Comparison of ENCODE assay signal across 25 mouse cellular contexts in genomic region chr3:119464479-119464878, GRCm38 (mm10).
DNase-seq lines count a peak whose midpoint lies in the region; ATAC-seq and TF ChIP-seq lines count a peak whose summit lies in the region.
"Had no signal": no experiment of that assay in that cellular context is flagged by ENCODE, and none has a peak within 500 bp of the region (broad histone marks: within the 10 kb centered on the region; RNA-seq: fewer than 3 reads in every experiment).

No protein-coding gene starts in this region.

- no peak for TF ChIP-seq CTCF in hindbrain, postnatal 0 days (IDR thresholded peaks at IDR 0.05; ENCODE audit: low read depth)

- H3K9me3 ChIP-seq in embryonic facial prominence, embryonic 11.5 days (replicated peaks; ENCODE audit: control insufficient read depth, low read length) = no peaks in the 10 kb centered on the region
- no peaks in the 10 kb centered on the region for H3K9me3 ChIP-seq in embryonic facial prominence, embryonic 10.5 days
- no peaks in the 10 kb centered on the region for H3K9me3 ChIP-seq in midbrain, embryonic 11.5 days (ENCODE audit: control insufficient read depth, low read length)
- no peaks in the 10 kb centered on the region for H3K9me3 ChIP-seq in midbrain, embryonic 15.5 days
- no peaks in the 10 kb centered on the region for H3K9me3 ChIP-seq in hindbrain, postnatal 0 days (ENCODE audit: low read length)
- H3K9me3 ChIP-seq: embryonic facial prominence, embryonic 13.5 days; G1E; heart, embryonic 13.5 days; limb, embryonic 10.5 days had no signal

- H3K36me3 ChIP-seq in embryonic facial prominence, embryonic 11.5 days (replicated peaks; ENCODE audit: control insufficient read depth, insufficient read depth, low read depth, low read length) = no peaks in the 10 kb centered on the region
- no peaks in the 10 kb centered on the region for H3K36me3 ChIP-seq in embryonic facial prominence, embryonic 10.5 days (replicated peaks)
- no peaks in the 10 kb centered on the region for H3K36me3 ChIP-seq in midbrain, embryonic 11.5 days (ENCODE audit: control insufficient read depth, insufficient read depth, low read length)
- no peaks in the 10 kb centered on the region for H3K36me3 ChIP-seq in midbrain, embryonic 15.5 days (replicated peaks)
- no peaks in the 10 kb centered on the region for H3K36me3 ChIP-seq in hindbrain, postnatal 0 days (ENCODE audit: insufficient read depth, low read length)
- H3K36me3 ChIP-seq: embryonic facial prominence, embryonic 13.5 days; G1E; heart, embryonic 13.5 days; limb, embryonic 10.5 days had no signal

- H3K9ac ChIP-seq in embryonic facial prominence, embryonic 11.5 days (replicated peaks; ENCODE audit: low read length) = no peak overlapping the region
- no peak overlapping the region for H3K9ac ChIP-seq in midbrain, embryonic 11.5 days (ENCODE audit: low read length)
- no peak overlapping the region for H3K9ac ChIP-seq in midbrain, embryonic 15.5 days
- H3K9ac ChIP-seq in hindbrain, postnatal 0 days (replicated peaks; ENCODE audit: low read length) = no peak overlapping the region
- H3K9ac ChIP-seq: embryonic facial prominence, embryonic 13.5 days; heart, embryonic 13.5 days; liver, postnatal 0 days had no signal

- 66% methylated on average over 1 of the region's 1 CpGs for WGBS in embryonic facial prominence, embryonic 11.5 days
- 67% methylated on average over 1 of the region's 1 CpGs for WGBS in embryonic facial prominence, embryonic 10.5 days
- WGBS in midbrain, embryonic 11.5 days = 20% methylated on average over 1 of the region's 1 CpGs
- 10% methylated on average over 1 of the region's 1 CpGs for WGBS in midbrain, embryonic 15.5 days
- 38% methylated on average over 1 of the region's 1 CpGs for WGBS in hindbrain, postnatal 0 days

- H3K27me3 ChIP-seq in embryonic facial prominence, embryonic 11.5 days (ENCODE audit: control insufficient read depth, insufficient read depth, low read length) = no peaks in the 10 kb centered on the region
- H3K27me3 ChIP-seq in embryonic facial prominence, embryonic 10.5 days (replicated peaks; ENCODE audit: low read depth, poor library complexity, severe bottlenecking) = no peaks in the 10 kb centered on the region
- H3K27me3 ChIP-seq in midbrain, embryonic 11.5 days (ENCODE audit: control insufficient read depth, insufficient read depth, low read length) = peaks cover 6% of the 10 kb centered on the region
- no peaks in the 10 kb centered on the region for H3K27me3 ChIP-seq in midbrain, embryonic 15.5 days (replicated peaks)
- H3K27me3 ChIP-seq in hindbrain, postnatal 0 days (ENCODE audit: insufficient read depth, low read length) = no peaks in the 10 kb centered on the region
- H3K27me3 ChIP-seq: embryonic facial prominence, embryonic 13.5 days; heart, embryonic 13.5 days had no signal

- no peak overlapping the region for H3K4me3 ChIP-seq in embryonic facial prominence, embryonic 11.5 days (ENCODE audit: low read depth, low read length)
- no peak overlapping the region for H3K4me3 ChIP-seq in embryonic facial prominence, embryonic 10.5 days
- no peak overlapping the region for H3K4me3 ChIP-seq in midbrain, embryonic 11.5 days (ENCODE audit: low read depth, low read length)
- no peak overlapping the region for H3K4me3 ChIP-seq in midbrain, embryonic 15.5 days
- H3K4me3 ChIP-seq in hindbrain, postnatal 0 days (ENCODE audit: low read length) = no peak overlapping the region
- H3K4me3 ChIP-seq: embryonic facial prominence, embryonic 13.5 days; heart, embryonic 13.5 days; limb, embryonic 10.5 days; myocyte had no signal

- no peak overlapping the region for H3K27ac ChIP-seq in embryonic facial prominence, embryonic 11.5 days (replicated peaks; ENCODE audit: low read depth, low read length)
- H3K27ac ChIP-seq in embryonic facial prominence, embryonic 10.5 days (replicated peaks) = no peak overlapping the region
- H3K27ac ChIP-seq in midbrain, embryonic 11.5 days (ENCODE audit: low read depth, low read length) = no peak overlapping the region
- H3K27ac ChIP-seq in midbrain, embryonic 15.5 days = no peak overlapping the region
- H3K27ac ChIP-seq in hindbrain, postnatal 0 days = no peak overlapping the region
- H3K27ac ChIP-seq: embryonic facial prominence, embryonic 13.5 days; heart, embryonic 13.5 days; limb, embryonic 10.5 days had no signal

- no peak for ATAC-seq in embryonic facial prominence, embryonic 11.5 days (replicated peaks; ENCODE audit: insufficient number of reproducible peaks, low FRiP score, low TSS enrichment, low read depth)
- peak; percentile 93 for ATAC-seq in midbrain, embryonic 11.5 days (ENCODE audit: low FRiP score)
- ATAC-seq in midbrain, embryonic 15.5 days (replicated peaks) = no peak
- ATAC-seq in hindbrain, postnatal 0 days = no peak
- ATAC-seq: activated CD4-positive, CD25-positive, alpha-beta regulatory T cell, adult 4 months; liver, postnatal 0 days had no signal

- DNase-seq in embryonic facial prominence, embryonic 11.5 days (ENCODE audit: low spot score) = peak; percentile 17
- no peak for DNase-seq in embryonic facial prominence, embryonic 10.5 days (ENCODE audit: low spot score)
- DNase-seq in midbrain, embryonic 11.5 days (ENCODE audit: low spot score, missing footprints) = peak; percentile 88
- DNase-seq in hindbrain, postnatal 0 days (ENCODE audit: low spot score) = peak; percentile 48
- DNase-seq in retina, postnatal 1 day = peak; percentile 12
- no peak for DNase-seq in cerebellum, adult 18-20 months
- DNase-seq: adrenal gland, postnatal 10 days; cerebellum, adult 11 months; cerebellum, postnatal 14 days; gastrocnemius, postnatal 14 days; heart, adult 18-20 months; heart, postnatal 36 days; kidney, adult 9 months; kidney, postnatal 36 days; liver, postnatal 0 days; lung, postnatal 10 days; right cerebral cortex, adult 18-20 months; thymus, postnatal 14 days had no signal

- no peaks in the 10 kb centered on the region for H3K4me1 ChIP-seq in embryonic facial prominence, embryonic 11.5 days (ENCODE audit: control insufficient read depth, insufficient read depth, low read length)
- H3K4me1 ChIP-seq in embryonic facial prominence, embryonic 10.5 days = no peaks in the 10 kb centered on the region
- H3K4me1 ChIP-seq in midbrain, embryonic 11.5 days (ENCODE audit: control insufficient read depth, insufficient read depth, low read length) = peaks cover 9% of the 10 kb centered on the region
- no peaks in the 10 kb centered on the region; the same call in 1 of the 2 replicates for H3K4me1 ChIP-seq in midbrain, embryonic 15.5 days
- H3K4me1 ChIP-seq in hindbrain, postnatal 0 days (ENCODE audit: insufficient read depth, low read length) = no peaks in the 10 kb centered on the region
- H3K4me1 ChIP-seq: embryonic facial prominence, embryonic 13.5 days; heart, embryonic 13.5 days; limb, embryonic 10.5 days had no signal

- H3K4me2 ChIP-seq in embryonic facial prominence, embryonic 11.5 days (ENCODE audit: low read depth, low read length) = no peak overlapping the region
- H3K4me2 ChIP-seq in midbrain, embryonic 11.5 days = no peak overlapping the region
- H3K4me2 ChIP-seq in midbrain, embryonic 15.5 days = no peak overlapping the region
- no peak overlapping the region for H3K4me2 ChIP-seq in hindbrain, postnatal 0 days (ENCODE audit: low read depth, low read length)
- H3K4me2 ChIP-seq: embryonic facial prominence, embryonic 13.5 days; heart, embryonic 13.5 days had no signal

Comparison
In these comparisons a context has a peak if more than half of its experiments do, and no peak if none do; other contexts are left out.
1. DNase-seq: peak in embryonic facial prominence, embryonic 11.5 days (single experiment), midbrain, embryonic 11.5 days (single experiment), hindbrain, postnatal 0 days (single experiment) and retina, postnatal 1 day (single experiment); none in embryonic facial prominence, embryonic 10.5 days (single experiment) and cerebellum, adult 18-20 months (0 of 2).